Mouse (Mus musculus) heart, embryonic 12.5 days (tissue): ENCODE measurements around the gene Pappa2. TPM values are rescaled to one million over a fixed set of nuclear protein-coding genes. Genes with fewer than 3 reads are reported as not detected.

Experiments
- ATAC-seq: fragments of 200-750 bp; cut with Nextera tagmentation; 2 replicates; pipeline ENCODE4 v1.8.0; 2017; ENCODE audit warnings: moderate TSS enrichment, moderate library complexity; ENCODE audit not compliant: insufficient number of reproducible peaks, low FRiP score
- H3K27ac ChIP-seq: fragments of 300-500 bp; sonication (generic); 2 replicates; pipeline ENCODE4 v1.5.1; 2016; ENCODE audit warnings: mild to moderate bottlenecking, moderate library complexity; ENCODE audit not compliant: poor library complexity, severe bottlenecking
- H3K27me3 ChIP-seq: fragments of 300-500 bp; sonication (generic); replicated peaks from 2 replicates; pipeline ENCODE4 v1.6.1; 2016; ENCODE audit warnings: mild to moderate bottlenecking, moderate library complexity
- H3K36me3 ChIP-seq: fragments of 300-500 bp; sonication (generic); 2 replicates; pipeline ENCODE4 v1.6.1; 2016; ENCODE audit warnings: mild to moderate bottlenecking, moderate library complexity
- H3K4me1 ChIP-seq: fragments of 300-500 bp; sonication (generic); replicated peaks from 2 replicates; pipeline ENCODE4 v1.6.1; 2016; ENCODE audit warnings: mild to moderate bottlenecking
- H3K4me2 ChIP-seq: fragments of 300-500 bp; sonication (generic); 2 replicates; pipeline ENCODE4 v1.6.1; 2016; ENCODE audit warnings: mild to moderate bottlenecking, moderate library complexity
- H3K4me3 ChIP-seq: fragments of 300-500 bp; sonication (generic); 2 replicates; pipeline ENCODE4 v1.5.1; 2016; ENCODE audit warnings: mild to moderate bottlenecking
- H3K9ac ChIP-seq: fragments of 300-500 bp; sonication (generic); 2 replicates; pipeline ENCODE4 v1.6.1; 2016; ENCODE audit warnings: mild to moderate bottlenecking, moderate library complexity
- H3K9me3 ChIP-seq: fragments of 300-500 bp; sonication (generic); replicated peaks from 2 replicates; pipeline ENCODE4 v1.6.1; 2016; ENCODE audit warnings: mild to moderate bottlenecking, moderate library complexity
- WGBS: fragments of 180-500 bp; shearing (Covaris S2); methylation state at CpG from one replicate; pipeline ENCODE4 v1.1.7; 2016; 5-methylcytosine and 5-hydroxymethylcytosine counted together
- polyA plus RNA-seq: library from polyadenylated mRNA; unstranded; fragments of >200 nt; fragmentation: Nextera tagmentation; extraction: Ambion mirVana; gene quantifications from 2 replicates; pipeline ENCODE4 v1.2.1, GENCODE M21; 2016

The Pappa2 gene
- polyA plus RNA-seq, 1 experiment from 2014 or later = 0.24 TPM

DNA sequence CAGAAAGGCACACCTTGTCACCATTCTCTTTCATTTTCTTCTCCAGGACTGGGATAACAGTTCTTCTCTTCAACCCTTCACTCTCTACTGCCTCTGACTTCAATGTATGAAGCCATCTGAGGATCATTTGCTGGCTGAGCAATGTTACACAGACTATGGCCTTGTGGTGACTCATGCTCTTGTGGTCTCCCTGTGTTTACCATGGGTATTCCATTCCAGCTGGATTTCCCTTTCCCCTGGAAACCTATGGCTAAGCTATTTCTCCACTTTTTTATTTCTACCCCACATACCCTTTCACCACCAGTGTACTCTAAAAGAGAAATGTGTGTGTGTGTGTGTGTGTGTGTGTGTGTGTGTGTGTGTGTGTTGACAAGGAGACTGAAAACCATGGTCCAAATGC, 83.0 kb downstream of the Pappa2 start:
- no peaks in the 10 kb centered on the region for H3K27me3 ChIP-seq
- no peak overlapping the region for H3K9ac ChIP-seq
- H3K4me2 ChIP-seq = no peak overlapping the region
- no peak overlapping the region for H3K27ac ChIP-seq
- H3K4me1 ChIP-seq = no peaks in the 10 kb centered on the region
- H3K4me3 ChIP-seq = no peak overlapping the region
- no peaks in the 10 kb centered on the region for H3K36me3 ChIP-seq
- ATAC-seq = no peak
- no peaks in the 10 kb centered on the region for H3K9me3 ChIP-seq

DNA sequence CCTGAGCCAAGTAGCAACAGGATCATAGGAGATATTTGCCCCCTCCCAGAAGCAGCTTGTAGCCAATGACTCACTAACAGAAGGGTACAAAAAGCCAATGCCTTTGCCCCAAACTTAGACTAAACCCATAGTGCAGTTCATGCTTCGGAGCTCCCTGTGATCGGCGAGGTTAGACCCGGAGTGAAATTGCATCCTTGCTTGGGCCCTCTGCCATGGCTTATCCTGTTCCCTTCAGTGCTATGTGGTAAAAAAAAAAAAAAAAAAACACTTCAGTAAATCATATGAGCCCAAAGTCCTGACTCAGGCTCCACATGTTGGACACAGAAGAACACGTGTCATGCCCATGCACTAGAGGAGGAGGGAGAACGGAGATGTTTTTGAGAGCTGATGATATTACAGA, 85.8 kb downstream of the Pappa2 start:
- Histone ChIP-seq H3K9ac (no peak overlapping the region), H3K27ac (no peak overlapping the region), H3K9me3 (no peaks in the 10 kb centered on the region), H3K27me3 (no peaks in the 10 kb centered on the region), H3K4me2 (no peak overlapping the region), H3K4me3 (no peak overlapping the region), H3K4me1 (no peaks in the 10 kb centered on the region), H3K36me3 (no peaks in the 10 kb centered on the region)
- WGBS = 83% methylated on average over 6 of the region's 6 CpGs
- no peak for ATAC-seq

DNA sequence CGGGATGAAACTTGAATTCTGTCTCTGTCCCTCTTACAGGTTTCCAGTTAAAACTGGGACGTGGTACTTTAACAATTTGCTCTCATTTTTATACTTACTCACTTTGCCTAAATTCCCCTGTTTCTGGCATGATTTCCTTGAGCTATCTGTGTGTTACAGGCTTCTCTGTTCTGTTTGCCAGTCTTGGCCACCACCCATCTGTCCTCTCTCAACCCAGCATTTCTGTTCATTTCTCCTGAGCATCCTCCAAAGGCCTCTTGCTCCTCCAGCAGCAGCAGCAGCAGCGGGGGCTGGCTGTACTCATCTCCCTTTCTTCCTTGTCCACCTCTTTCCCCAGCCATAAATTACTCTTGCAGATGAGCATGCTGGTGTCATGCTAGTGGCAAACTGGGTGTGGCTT, 104.8 kb downstream of the Pappa2 start:
- no peak for ATAC-seq
- 73% methylated on average over 3 of the region's 3 CpGs for WGBS

DNA sequence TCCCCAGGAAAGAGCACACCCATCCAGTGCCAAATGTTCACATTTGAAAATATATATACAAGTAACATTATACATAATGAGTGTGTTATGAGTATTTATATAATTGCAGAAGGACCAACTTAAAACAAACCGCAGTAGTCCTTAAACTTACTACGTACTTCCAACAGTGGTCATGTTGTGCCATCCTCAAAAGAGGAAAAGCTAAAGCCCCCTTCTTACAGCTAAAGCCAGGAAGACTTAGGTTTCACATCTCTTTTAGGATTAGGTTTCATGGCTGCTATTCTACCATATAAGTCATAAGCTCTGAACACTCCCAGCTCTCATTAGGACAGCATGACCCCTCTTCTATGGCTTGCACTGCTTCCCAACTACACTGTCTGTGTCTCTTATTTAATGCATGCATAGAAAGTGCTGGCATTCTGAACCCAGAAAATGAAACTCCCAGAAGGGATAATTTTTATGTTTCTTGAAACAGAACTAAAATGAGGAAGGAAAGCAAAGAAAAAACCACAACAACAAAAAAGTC, 105.7 kb downstream of the Pappa2 start:
- H3K27ac ChIP-seq = no peak overlapping the region
- no peaks in the 10 kb centered on the region for H3K4me1 ChIP-seq
- H3K9me3 ChIP-seq = no peaks in the 10 kb centered on the region
- no peaks in the 10 kb centered on the region for H3K36me3 ChIP-seq
- no peak overlapping the region for H3K4me3 ChIP-seq
- 87% methylated on average over 2 of the region's 2 CpGs for WGBS
- no peaks in the 10 kb centered on the region for H3K27me3 ChIP-seq
- H3K4me2 ChIP-seq = no peak overlapping the region
- no peak overlapping the region for H3K9ac ChIP-seq
- no peak for ATAC-seq

More for the DNA sequence above, 104.8 kb downstream of the Pappa2 start:
- Histone ChIP-seq H3K4me2 (no peak overlapping the region), H3K4me3 (no peak overlapping the region), H3K9me3 (no peaks in the 10 kb centered on the region), H3K27me3 (no peaks in the 10 kb centered on the region), H3K9ac (no peak overlapping the region), H3K36me3 (no peaks in the 10 kb centered on the region), H3K4me1 (no peaks in the 10 kb centered on the region), H3K27ac (no peak overlapping the region)

DNA sequence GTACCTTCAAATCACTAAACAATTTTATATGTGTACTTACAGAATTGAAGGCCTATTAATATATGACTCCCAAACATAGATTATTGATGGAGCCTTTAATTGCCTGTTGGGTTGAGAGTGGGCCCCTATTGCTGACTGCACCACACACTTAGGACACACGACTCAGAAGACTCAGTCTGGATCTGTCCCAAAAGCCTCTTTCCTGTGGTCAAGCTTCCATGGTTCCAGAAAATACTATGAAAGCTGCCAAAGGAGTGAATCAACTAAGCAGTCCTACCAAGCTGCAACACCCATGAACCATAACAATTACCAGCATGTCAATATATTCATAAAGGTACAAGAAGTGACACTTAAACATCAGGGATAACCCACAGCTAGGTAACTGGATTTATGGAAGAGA, 106.7 kb downstream of the Pappa2 start:
- H3K27ac ChIP-seq = no peak overlapping the region
- no peak overlapping the region for H3K9ac ChIP-seq
- 56% methylated on average over 1 of the region's 1 CpGs for WGBS
- no peaks in the 10 kb centered on the region for H3K4me1 ChIP-seq
- no peak overlapping the region for H3K4me3 ChIP-seq
- no peaks in the 10 kb centered on the region for H3K36me3 ChIP-seq
- H3K4me2 ChIP-seq = no peak overlapping the region
- ATAC-seq = no peak
- H3K9me3 ChIP-seq = no peaks in the 10 kb centered on the region
- H3K27me3 ChIP-seq = no peaks in the 10 kb centered on the region

DNA sequence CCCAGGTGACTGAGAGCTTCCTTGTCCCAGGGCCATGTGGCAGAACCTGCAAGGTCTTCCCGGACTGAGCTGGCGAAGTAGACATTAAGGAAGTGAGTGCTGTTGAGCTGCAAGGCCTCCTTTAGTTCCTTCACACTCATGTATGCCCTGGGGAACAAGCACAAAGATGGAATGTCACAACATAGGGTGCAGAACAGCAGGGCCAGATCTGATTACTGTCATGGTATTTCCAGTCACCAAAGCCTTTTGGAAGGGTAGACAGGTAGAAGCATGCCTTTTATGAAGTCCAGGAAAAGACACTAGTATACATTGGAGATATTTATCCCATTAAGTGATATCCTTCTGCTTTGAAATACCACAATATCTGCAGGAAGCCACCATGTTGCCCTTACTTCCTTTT, 108.9 kb downstream of the Pappa2 start:
- Histone ChIP-seq H3K4me2 (no peak overlapping the region), H3K27me3 (no peaks in the 10 kb centered on the region), H3K4me1 (no peaks in the 10 kb centered on the region), H3K9me3 (no peaks in the 10 kb centered on the region), H3K36me3 (no peaks in the 10 kb centered on the region), H3K9ac (no peak overlapping the region), H3K27ac (no peak overlapping the region), H3K4me3 (no peak overlapping the region)
- ATAC-seq = no peak
- 72% methylated on average over 2 of the region's 2 CpGs for WGBS

DNA sequence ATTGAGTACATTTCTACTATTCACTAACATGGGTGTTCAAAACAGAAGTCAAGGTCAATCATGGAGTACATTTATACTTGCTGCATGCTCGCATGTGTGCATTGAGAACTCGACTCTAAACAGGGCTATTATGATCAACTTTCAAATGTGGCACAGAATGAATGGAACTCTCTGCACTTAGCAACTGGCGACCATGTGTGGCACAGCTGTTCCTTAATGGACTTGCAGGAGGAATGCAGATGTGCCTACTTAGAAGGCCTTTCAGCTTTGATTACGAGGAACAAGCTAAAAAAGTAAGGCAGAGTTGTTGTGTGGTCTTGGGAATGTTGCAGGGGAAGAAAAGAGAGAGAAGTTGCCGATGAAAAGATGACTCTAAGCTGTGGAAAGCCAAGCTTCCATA, 120.1 kb downstream of the Pappa2 start:
- no peak overlapping the region for H3K4me2 ChIP-seq
- no peak overlapping the region for H3K9ac ChIP-seq
- 68% methylated on average over 5 of the region's 5 CpGs for WGBS
- no peaks in the 10 kb centered on the region for H3K27me3 ChIP-seq
- no peaks in the 10 kb centered on the region for H3K4me1 ChIP-seq
- H3K4me3 ChIP-seq = no peak overlapping the region
- no peak for ATAC-seq
- no peak overlapping the region for H3K27ac ChIP-seq
- H3K9me3 ChIP-seq = no peaks in the 10 kb centered on the region
- no peaks in the 10 kb centered on the region for H3K36me3 ChIP-seq

DNA sequence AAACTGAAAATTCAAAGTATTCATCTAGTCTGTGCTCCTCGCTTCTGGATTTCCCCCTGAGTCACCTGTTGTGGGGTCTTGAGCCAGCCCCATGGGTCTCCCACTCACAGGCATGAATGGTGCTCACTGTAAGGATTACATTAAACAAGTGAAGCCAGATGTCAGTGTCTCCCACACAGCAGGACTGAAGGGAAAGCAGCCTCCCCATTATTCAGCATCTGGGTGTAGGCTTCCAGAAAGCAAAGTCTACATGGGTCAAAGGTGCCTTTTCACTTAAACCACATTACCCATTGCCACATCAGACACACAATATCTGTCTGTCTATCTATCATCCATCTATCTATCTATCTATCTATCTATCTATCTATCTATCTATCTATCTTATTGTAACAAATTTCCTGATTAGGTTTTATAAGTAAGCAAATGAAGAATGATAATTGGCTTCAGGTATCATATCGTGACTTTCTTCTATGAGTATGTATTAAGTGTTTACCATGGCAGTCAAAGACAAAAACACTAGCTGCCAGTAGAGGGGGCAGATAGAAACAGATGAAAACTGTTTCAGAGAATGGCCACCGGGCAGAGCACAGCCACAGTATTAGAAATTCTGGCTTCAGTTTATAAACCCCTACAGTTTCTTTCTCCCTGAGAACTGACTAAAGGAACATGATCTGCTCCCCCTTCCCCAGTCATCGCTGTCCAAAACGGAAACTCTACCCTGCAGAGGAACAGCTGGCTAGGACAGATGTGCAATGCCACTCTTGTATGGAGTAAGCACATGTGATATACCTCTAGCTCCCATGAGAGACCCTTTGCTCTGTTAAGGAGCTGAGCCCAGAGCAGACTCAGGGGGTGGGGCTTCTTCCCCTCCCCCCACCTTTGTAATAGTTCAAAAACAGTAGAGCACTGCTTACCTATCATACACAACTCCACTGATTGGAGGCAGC, 126.1 kb downstream of the Pappa2 start:
- Histone ChIP-seq H3K9me3 (no peaks in the 10 kb centered on the region), H3K9ac (no peak overlapping the region), H3K4me3 (no peak overlapping the region), H3K27ac (no peak overlapping the region), H3K4me2 (no peak overlapping the region), H3K4me1 (no peaks in the 10 kb centered on the region), H3K27me3 (no peaks in the 10 kb centered on the region), H3K36me3 (no peaks in the 10 kb centered on the region)
- no peak for ATAC-seq
- 62% methylated on average over 5 of the region's 5 CpGs for WGBS

DNA sequence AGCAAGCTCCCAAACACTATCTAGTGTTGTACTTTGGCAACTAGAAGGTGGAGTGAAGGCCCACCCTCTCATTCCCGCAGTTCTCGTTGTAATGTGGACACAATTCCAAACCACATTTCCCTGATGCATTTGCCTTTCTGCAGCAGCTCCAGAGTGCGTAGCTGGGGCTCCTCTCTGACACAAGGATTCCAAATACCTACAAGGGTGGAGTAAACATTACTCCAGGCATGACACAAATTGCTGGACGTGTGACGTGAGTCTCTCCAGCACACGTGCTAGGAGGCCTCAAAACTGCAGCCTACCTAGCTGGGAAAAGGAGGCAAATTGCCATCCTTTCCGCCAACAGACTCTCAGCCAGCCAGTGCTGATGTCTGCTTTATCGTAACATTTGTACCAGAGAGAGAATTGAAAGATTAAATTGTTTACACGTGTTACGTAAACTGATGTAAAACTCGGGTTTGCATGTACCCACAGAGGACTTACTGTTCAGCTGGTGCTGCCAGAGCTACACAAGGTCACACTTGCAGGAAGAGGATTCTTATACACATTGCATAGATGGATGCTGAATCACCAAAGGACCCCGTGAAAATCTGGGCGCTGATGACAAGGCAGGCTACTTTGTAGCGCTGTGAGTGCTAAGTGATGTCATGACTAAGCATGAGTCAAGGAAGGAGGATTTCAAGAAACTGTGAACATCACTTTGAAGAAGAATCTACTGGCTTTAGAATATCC, 127.3 kb downstream of the Pappa2 start:
- Histone ChIP-seq H3K9ac (no peak overlapping the region), H3K27me3 (no peaks in the 10 kb centered on the region), H3K4me3 (no peak overlapping the region), H3K4me2 (no peak overlapping the region), H3K27ac (no peak overlapping the region), H3K36me3 (no peaks in the 10 kb centered on the region), H3K9me3 (no peaks in the 10 kb centered on the region), H3K4me1 (no peaks in the 10 kb centered on the region)
- WGBS = 61% methylated on average over 14 of the region's 14 CpGs
- no peak for ATAC-seq

DNA sequence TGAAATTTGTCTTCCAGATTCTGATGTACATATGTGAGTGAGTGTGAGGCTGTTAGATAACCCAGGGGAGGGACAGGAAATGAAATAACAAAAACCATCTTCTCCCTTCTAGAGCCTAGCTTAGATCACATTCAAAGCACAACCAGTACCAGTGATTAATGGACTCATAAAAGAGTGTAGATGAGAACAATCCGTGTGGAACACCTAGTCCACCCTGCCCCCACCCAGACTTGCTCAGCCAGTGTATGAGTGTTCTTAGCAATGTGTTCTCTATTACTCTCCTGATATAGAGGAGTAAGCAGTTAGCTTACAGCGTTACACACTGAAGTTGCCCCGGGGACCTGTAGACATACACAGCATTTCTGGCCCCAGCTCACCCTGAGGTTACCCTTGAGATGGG, 129.8 kb downstream of the Pappa2 start:
- no peaks in the 10 kb centered on the region for H3K36me3 ChIP-seq
- H3K9me3 ChIP-seq = no peaks in the 10 kb centered on the region
- no peak for ATAC-seq
- H3K27ac ChIP-seq = no peak overlapping the region
- H3K4me3 ChIP-seq = no peak overlapping the region
- 69% methylated on average over 3 of the region's 3 CpGs for WGBS
- no peaks in the 10 kb centered on the region for H3K4me1 ChIP-seq
- no peak overlapping the region for H3K9ac ChIP-seq
- H3K4me2 ChIP-seq = no peak overlapping the region
- no peaks in the 10 kb centered on the region for H3K27me3 ChIP-seq

DNA sequence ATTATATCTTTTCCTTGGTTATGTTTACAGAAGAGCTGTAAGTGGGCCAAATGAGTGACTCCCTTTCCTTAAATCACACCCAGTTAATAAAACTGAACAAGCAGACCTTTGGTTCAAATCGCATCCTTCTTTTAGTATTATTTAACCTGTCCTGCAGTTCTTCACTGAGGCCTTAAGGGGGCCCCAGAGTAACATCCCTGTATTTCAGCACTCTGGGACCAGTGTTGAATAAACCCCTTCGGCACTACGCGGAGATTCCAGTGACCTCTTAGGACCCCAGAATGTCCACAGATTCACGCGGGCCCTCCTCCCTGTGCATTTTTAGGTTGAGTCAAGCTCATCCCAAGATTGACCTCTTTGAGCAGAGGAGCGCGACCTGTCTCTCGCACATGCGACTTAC, 135.7 kb downstream of the Pappa2 start:
- 69% methylated on average over 10 of the region's 10 CpGs for WGBS
- Histone ChIP-seq H3K9me3 (no peaks in the 10 kb centered on the region), H3K36me3 (no peaks in the 10 kb centered on the region), H3K4me1 (no peaks in the 10 kb centered on the region), H3K4me3 (no peak overlapping the region), H3K27me3 (no peaks in the 10 kb centered on the region), H3K9ac (no peak overlapping the region), H3K27ac (no peak overlapping the region), H3K4me2 (no peak overlapping the region)
- no peak for ATAC-seq
